Mouse (Mus musculus) liver, embryonic 16.5 days (tissue): ENCODE results near the gene Eea1. TPM values are rescaled to one million over a fixed set of nuclear protein-coding genes. Genes with fewer than 3 reads are reported as not detected.
"Not testable (repeated sequence)": the region's sequence is repeated elsewhere in the genome, so short reads cannot be mapped to it uniquely, and the experiment has no call there.

Experiments
- ATAC-seq: fragments of 200-750 bp; cut with Nextera tagmentation; 2 replicates; pipeline ENCODE4 v1.8.0; 2017; ENCODE audit warnings: low read depth, mild to moderate bottlenecking, moderate number of reproducible peaks, moderate library complexity
- H3K27ac ChIP-seq: fragments of 300-500 bp; sonication (generic); 2 replicates; pipeline ENCODE4 v1.5.1; 2014; ENCODE audit warnings: mild to moderate bottlenecking, low read length
- H3K27me3 ChIP-seq: fragments of 300-500 bp; sonication (generic); 2 replicates; pipeline ENCODE4 v1.6.1; 2014; ENCODE audit warnings: low read depth, low read length, mixed read lengths; ENCODE audit not compliant: control insufficient read depth, insufficient read depth
- H3K36me3 ChIP-seq: fragments of 300-500 bp; sonication (generic); 2 replicates; pipeline ENCODE4 v1.6.1; 2014; ENCODE audit warnings: mild to moderate bottlenecking; ENCODE audit not compliant: control insufficient read depth, insufficient read depth
- H3K4me1 ChIP-seq: fragments of 300-500 bp; sonication (generic); 2 replicates; pipeline ENCODE4 v1.6.1; 2014; ENCODE audit warnings: low read depth, low read length, mixed read lengths; ENCODE audit not compliant: control insufficient read depth
- H3K4me2 ChIP-seq: fragments of 300-500 bp; sonication (generic); 2 replicates; pipeline ENCODE4 v1.6.1; 2014; ENCODE audit warnings: low read depth, low read length, mixed read lengths
- H3K4me3 ChIP-seq: fragments of 300-500 bp; sonication (generic); 2 replicates; pipeline ENCODE4 v1.5.1; 2014; ENCODE audit warnings: low read depth, mild to moderate bottlenecking, low read length
- H3K9ac ChIP-seq: fragments of 300-500 bp; sonication (generic); 2 replicates; pipeline ENCODE4 v1.6.1; 2014; ENCODE audit warnings: low read depth, low read length
- H3K9me3 ChIP-seq: fragments of 300-500 bp; sonication (generic); replicated peaks from 2 replicates; pipeline ENCODE4 v1.6.1; 2016; ENCODE audit warnings: low read length; ENCODE audit not compliant: control insufficient read depth
- WGBS: fragments of 180-500 bp; shearing (Covaris S2); extraction: QIAGEN DNeasy Blood & Tissue Kit; methylation state at CpG from one replicate; pipeline ENCODE4 v1.1.7; 2014; ENCODE audit not compliant: insufficient replicate concordance; 5-methylcytosine and 5-hydroxymethylcytosine counted together
- polyA plus RNA-seq: library from polyadenylated mRNA; unstranded; fragments of >200 nt; fragmentation: Nextera tagmentation; extraction: Ambion mirVana; gene quantifications from 2 replicates; pipeline ENCODE4 v1.2.1, GENCODE M21; 2015

Eea1 gene
- polyA plus RNA-seq, 1 experiment from 2014 or later: 7.5 TPM

DNA sequence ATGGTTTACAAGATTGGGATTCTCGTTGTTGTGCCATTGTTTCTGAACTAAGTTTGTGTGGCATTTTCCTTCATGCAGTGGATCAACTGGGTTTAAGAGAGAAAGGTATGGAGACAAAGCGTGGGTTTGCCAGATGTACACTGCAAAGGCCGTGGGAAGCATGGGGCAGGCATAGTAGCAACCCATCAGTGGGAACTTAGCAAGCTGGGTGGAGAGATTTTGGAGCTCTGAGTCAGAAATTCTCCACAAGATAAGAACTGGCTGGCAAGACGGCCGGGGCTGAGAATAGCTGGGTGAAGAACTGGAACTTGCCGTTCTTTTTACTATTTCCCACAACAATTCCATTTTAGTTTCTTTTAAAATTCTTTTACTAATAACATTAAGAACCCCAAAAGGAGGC is 35.8 kb upstream of the Eea1 start:
- WGBS: 39% methylated on average over 6 of the region's 6 CpGs
- ATAC-seq: no peak
- no peak overlapping the region for H3K4me2 ChIP-seq
- H3K9ac ChIP-seq: no peak overlapping the region
- H3K36me3 ChIP-seq: no peaks in the 10 kb centered on the region
- peaks cover 1% of the 10 kb centered on the region; the same call in 1 of the 2 replicates for H3K4me1 ChIP-seq
- no peaks in the 10 kb centered on the region for H3K27me3 ChIP-seq
- H3K27ac ChIP-seq: no peak overlapping the region
- no peak overlapping the region for H3K4me3 ChIP-seq
- no peaks in the 10 kb centered on the region for H3K9me3 ChIP-seq

DNA sequence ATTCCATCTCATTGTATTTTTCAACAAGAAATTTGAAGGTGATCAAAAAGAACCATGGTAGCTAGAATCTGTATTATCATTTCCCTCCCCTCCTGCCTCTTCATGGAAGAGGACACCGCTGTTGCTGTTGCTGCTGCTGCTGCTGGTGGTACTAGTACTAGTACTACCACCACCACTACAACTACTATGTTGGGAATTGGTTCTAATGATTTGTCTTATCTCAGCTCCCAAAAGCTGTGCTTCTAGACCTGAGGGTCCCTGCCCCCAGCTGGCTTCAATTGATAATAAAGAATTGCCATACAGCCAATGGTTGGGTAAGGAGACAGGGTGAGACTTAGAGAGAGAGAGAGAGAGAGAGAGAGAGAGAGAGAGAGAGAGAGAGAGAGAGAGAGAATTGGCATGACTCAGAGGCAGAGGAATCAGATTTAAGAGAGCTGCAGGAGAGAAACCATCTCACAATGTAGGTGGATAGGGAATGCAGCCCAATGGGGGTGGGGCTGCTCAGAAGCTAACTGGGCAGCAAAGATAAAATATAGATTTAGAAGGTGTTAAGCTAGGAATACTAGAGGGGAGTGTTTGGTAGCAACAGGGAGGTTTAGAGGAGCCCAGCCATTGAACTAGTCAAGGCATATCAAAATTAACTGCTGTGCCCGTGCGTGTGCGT is 31.1 kb upstream of the Eea1 start:
- Histone ChIP-seq H3K36me3 (no peaks in the 10 kb centered on the region), H3K4me2 (no peak overlapping the region), H3K27ac (no peak overlapping the region), H3K9me3 (no peaks in the 10 kb centered on the region), H3K4me3 (no peak overlapping the region), H3K9ac (no peak overlapping the region), H3K4me1 (peaks cover 2% of the 10 kb centered on the region; the same call in 1 of the 2 replicates), H3K27me3 (no peaks in the 10 kb centered on the region)
- 71% methylated on average over 4 of the region's 4 CpGs for WGBS
- peak; percentile 30; the same call in 1 of the 2 replicates for ATAC-seq

DNA sequence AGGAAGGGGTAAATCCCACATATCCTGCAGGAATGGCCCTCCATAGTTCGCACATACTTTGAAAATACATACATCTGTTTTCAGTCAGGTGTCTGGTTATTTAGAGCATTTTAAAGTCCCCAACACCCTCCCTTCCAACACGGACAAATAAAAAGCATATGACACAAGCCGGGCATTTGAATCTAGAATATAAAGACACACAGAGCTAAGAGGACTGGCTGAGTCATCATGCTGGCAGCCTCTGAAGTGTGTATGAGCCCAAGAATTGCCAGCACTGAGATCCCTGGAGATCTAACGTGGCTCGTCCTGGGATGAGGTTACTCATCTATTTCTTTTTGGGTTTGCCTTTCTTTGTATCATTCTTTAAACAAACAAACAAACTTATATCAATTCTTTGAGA is 29.4 kb upstream of the Eea1 start:
- no peak overlapping the region for H3K4me3 ChIP-seq
- no peak overlapping the region for H3K27ac ChIP-seq
- 69% methylated on average over 5 of the region's 5 CpGs for WGBS
- H3K9ac ChIP-seq: no peak overlapping the region
- no peaks in the 10 kb centered on the region for H3K27me3 ChIP-seq
- H3K9me3 ChIP-seq: no peaks in the 10 kb centered on the region
- peaks cover 2% of the 10 kb centered on the region; the same call in 1 of the 2 replicates for H3K4me1 ChIP-seq
- no peak overlapping the region for H3K4me2 ChIP-seq
- ATAC-seq: no peak
- H3K36me3 ChIP-seq: no peaks in the 10 kb centered on the region

DNA sequence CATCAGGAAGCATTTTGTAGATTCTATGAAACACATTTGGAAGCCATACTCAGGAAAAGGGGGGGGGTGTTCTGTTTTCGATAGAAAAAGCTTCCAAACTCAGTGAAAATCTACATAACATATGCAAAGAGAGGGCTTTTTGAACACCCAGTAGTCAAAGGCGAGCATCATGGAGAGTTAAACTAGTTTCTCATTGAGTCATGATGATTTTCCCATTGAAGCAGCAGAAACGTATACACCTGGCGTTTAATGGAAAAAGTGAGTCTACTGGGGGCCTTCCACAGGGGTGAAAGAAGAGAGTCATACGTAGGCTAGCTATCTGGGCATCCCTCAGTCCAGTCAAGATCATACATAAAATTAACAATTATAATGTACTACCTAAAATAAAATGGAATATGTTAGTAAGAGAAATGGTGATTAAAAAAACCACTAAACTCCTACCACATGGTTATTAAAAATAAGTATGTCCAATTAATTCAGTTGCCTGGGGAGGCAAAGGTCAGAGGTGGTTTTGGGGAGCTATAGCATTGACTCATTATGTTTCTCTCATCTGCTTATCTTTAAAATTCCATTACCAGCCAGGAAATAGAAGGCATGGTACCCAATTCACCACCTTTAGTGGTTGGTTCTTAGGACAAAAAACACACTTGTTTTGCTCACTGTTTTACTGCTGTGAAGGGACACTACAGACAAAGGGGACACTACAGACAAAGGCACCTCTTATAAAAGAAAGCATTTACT is 25.8 kb upstream of the Eea1 start:
- Histone ChIP-seq H3K36me3 (no peaks in the 10 kb centered on the region), H3K27me3 (no peaks in the 10 kb centered on the region), H3K4me1 (peaks cover 1% of the 10 kb centered on the region; the same call in 1 of the 2 replicates), H3K9me3 (no peaks in the 10 kb centered on the region), H3K4me3 (no peak overlapping the region), H3K9ac (no peak overlapping the region), H3K27ac (no peak overlapping the region), H3K4me2 (no peak overlapping the region)
- no peak for ATAC-seq
- WGBS: 64% methylated on average over 5 of the region's 5 CpGs

DNA sequence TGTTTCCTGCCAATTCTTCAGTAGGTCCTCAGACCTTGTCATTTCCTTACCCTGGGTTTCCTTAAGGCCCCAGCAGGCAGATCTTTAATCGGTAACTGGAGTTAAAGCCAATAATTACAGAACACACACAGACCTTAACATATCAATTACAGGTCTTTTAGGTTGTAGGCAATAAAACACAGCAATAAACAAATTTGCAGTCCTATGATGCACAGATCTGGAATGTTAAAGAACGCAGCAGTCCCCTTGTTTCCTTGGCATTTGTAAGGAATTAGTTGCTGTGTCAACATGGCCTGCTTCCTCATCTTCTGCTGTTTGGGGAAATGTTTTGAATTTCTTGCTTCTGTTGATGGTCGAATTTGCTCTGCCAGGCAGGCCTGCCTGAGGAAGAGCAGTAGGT is 21.7 kb upstream of the Eea1 start:
- no peak overlapping the region for H3K9ac ChIP-seq
- H3K27ac ChIP-seq: no peak overlapping the region
- 36% methylated on average over 3 of the region's 3 CpGs for WGBS
- no peak for ATAC-seq
- H3K4me1 ChIP-seq: no peaks in the 10 kb centered on the region
- no peak overlapping the region for H3K4me3 ChIP-seq
- H3K4me2 ChIP-seq: no peak overlapping the region
- H3K9me3 ChIP-seq: no peaks in the 10 kb centered on the region
- no peaks in the 10 kb centered on the region for H3K36me3 ChIP-seq
- no peaks in the 10 kb centered on the region for H3K27me3 ChIP-seq

DNA sequence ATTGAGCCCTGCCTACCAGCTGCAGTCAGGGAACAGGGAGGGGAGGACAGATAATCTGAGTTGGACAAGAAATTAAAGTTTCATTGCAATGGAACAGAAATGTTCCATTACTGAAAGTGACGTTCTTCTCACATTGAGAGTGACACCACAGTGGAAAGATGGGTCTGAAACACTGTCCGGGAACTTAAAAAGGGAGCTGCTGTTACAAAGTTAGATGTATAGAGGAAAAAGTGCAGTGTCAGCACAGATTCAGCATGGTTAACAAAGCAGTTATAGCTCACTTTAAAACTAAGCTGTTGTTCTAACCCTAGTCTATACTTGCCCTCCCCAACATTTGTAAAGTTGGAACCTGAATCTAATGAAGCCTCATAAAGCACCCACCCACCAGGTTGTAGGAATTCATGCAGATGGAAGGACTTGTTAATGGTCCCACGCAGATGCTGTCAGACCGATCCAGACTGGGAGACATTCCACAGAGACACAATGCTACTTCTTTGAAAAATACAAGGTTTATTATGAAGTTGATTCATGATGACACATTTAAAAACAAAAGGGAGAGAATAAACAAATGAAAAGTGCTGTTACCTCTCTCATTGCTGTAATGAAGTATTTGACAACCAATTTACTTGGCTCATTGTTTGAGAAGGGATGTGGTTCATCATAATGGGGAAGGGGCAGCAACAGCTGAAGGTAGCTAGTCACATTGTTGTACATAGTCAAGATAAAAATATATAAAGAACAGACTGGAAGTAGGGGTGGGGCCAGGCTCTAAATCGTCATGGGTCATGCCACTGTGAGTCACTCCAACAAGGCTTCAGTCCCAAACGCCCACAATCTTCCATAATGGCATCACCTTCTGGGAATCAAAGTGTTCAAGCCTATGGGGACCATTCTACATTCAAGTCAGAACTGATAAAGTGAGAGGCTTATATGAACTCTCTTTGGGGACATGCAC is 16.9 kb upstream of the Eea1 start:
- Histone ChIP-seq H3K4me1 (no peaks in the 10 kb centered on the region), H3K27ac (no peak overlapping the region), H3K36me3 (no peaks in the 10 kb centered on the region), H3K4me2 (no peak overlapping the region), H3K9me3 (no peaks in the 10 kb centered on the region), H3K9ac (no peak overlapping the region), H3K27me3 (no peaks in the 10 kb centered on the region), H3K4me3 (no peak overlapping the region)
- 61% methylated on average over 6 of the region's 6 CpGs for WGBS
- no peak for ATAC-seq

DNA sequence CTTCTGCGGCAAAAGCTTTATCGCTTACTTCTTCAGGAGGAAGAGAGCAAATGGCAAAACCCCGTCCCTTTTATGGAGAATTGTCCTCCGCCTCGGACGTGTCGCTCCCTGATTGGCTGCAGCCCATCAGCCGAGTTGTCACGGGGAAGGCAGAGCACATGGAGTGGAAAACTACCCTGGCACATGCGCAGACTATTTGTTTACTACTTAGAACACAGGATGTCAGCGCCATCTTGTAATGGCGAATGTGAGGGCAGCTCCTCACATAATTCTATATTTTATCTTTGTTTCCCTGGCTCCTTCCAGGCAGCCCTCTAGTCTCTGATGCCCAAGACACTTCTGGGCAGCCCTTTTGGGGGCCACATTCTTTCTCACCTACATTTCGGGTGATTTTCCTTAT is 6.8 kb upstream of the Eea1 start:
- not testable (repeated sequence) for H3K9me3 ChIP-seq, H3K4me1 ChIP-seq, H3K4me2 ChIP-seq, H3K9ac ChIP-seq, H3K36me3 ChIP-seq, H3K4me3 ChIP-seq, H3K27ac ChIP-seq, H3K27me3 ChIP-seq, ATAC-seq
- WGBS: 75% methylated on average over 13 of the region's 13 CpGs

DNA sequence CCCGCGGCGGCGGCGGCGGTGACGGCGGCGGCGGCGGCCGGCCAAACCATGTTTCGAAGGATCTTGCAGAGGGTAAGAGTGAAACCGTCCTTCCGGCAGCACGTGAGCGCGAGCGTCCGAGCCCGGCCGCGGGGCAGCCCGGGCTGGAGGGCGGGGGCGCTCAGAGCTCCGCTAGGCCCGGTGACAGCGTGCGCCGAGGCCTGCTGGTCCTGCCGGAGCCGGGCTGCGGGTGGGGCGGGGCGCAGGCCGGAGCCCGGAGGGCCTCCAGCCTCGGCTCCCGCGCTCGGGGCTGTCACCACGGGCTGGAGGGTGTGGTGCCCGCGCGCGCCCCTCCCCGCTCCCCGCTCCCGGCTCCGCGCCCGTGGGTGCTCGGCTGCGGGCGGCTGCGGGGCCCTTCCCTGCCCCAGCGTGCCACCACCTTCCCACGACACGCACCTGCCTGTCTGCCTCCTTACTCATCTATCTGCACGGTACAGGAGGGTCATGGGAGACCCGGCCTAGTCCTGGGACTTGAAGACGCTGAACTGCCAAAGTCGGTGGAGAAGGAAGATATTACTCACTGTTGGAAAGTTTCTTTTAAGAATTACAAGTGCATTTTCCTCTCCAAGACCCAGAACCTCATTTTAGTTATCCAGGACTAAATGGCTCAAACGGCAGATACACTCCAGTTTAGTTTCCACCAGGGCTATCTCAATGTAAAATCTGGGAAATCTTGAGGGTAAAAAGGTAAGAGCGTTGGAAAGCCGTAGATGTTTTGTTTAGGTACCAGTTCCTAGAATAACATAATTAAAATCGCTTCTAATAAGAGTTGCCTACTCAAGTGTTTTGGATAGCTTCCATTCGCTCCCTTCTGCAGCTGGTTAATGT is 684 bp downstream of the Eea1 start:
- Histone ChIP-seq H3K27me3 (no peaks in the 10 kb centered on the region), H3K4me1 (peaks cover 17% of the 10 kb centered on the region), H3K4me2 (peak overlapping the region; percentile 82), H3K9me3 (no peaks in the 10 kb centered on the region), H3K9ac (peak overlapping the region; percentile 86), H3K4me3 (peak overlapping the region; percentile 85), H3K27ac (peak overlapping the region; percentile 93), H3K36me3 (no peaks in the 10 kb centered on the region; the same call in 1 of the 2 replicates)
- WGBS: 4% methylated on average over 60 of the region's 69 CpGs
- ATAC-seq: peak; percentile 85
